Mouse (Mus musculus) forebrain, embryonic 11.5 days (tissue): ENCODE results near the gene Palld. TPM values are rescaled to one million over a fixed set of nuclear protein-coding genes. Genes with fewer than 3 reads are reported as not detected.

ENCODE experiments used
- ATAC-seq: fragments of 200-750 bp; cut with Nextera tagmentation; replicated peaks from 2 replicates; pipeline ENCODE4 v1.8.0; 2017; ENCODE audit warnings: moderate TSS enrichment; ENCODE audit not compliant: low FRiP score
- DNase-seq: peaks from one replicate; pipeline ENCODE4 v3.0.0-alpha.2; 2017; ENCODE audit warnings: low spot score
- H3K27ac ChIP-seq: fragments of 300-500 bp; sonication (generic); 2 replicates; pipeline ENCODE4 v1.5.1; 2014; ENCODE audit warnings: low read depth, low read length
- H3K27me3 ChIP-seq: fragments of 300-500 bp; sonication (generic); 2 replicates; pipeline ENCODE4 v1.6.1; 2014; ENCODE audit warnings: mild to moderate bottlenecking, low read length, mixed read lengths; ENCODE audit not compliant: control insufficient read depth, insufficient read depth
- H3K36me3 ChIP-seq: fragments of 300-500 bp; sonication (generic); 2 replicates; pipeline ENCODE4 v1.6.1; 2014; ENCODE audit warnings: mild to moderate bottlenecking, low read length, moderate library complexity, mixed read lengths; ENCODE audit not compliant: control insufficient read depth, insufficient read depth
- H3K4me1 ChIP-seq: fragments of 300-500 bp; sonication (generic); replicated peaks from 2 replicates; pipeline ENCODE4 v1.6.1; 2014; ENCODE audit warnings: low read length, mixed read lengths; ENCODE audit not compliant: control insufficient read depth, insufficient read depth
- H3K4me2 ChIP-seq: fragments of 300-500 bp; sonication (generic); 2 replicates; pipeline ENCODE4 v1.6.1; 2014; ENCODE audit warnings: low read depth, mild to moderate bottlenecking, low read length, moderate library complexity, mixed read lengths; ENCODE audit not compliant: severe bottlenecking
- H3K4me3 ChIP-seq: fragments of 300-500 bp; sonication (generic); 2 replicates; pipeline ENCODE4 v1.5.1; 2014; ENCODE audit warnings: low read depth, low read length
- H3K9ac ChIP-seq: fragments of 300-500 bp; sonication (generic); 2 replicates; pipeline ENCODE4 v1.6.1; 2014; ENCODE audit warnings: low read length
- H3K9me3 ChIP-seq: fragments of 300-500 bp; sonication (generic); 2 replicates; pipeline ENCODE4 v1.6.1; 2016; ENCODE audit warnings: low read length, mixed read lengths; ENCODE audit not compliant: control insufficient read depth
- WGBS: fragments of 180-500 bp; shearing (Covaris S2); extraction: QIAGEN DNeasy Blood & Tissue Kit; methylation state at CpG from one replicate; pipeline ENCODE4 v1.1.7; 2014; 5-methylcytosine and 5-hydroxymethylcytosine counted together
- polyA plus RNA-seq: library from polyadenylated mRNA; unstranded; fragments of >200 nt; fragmentation: Nextera tagmentation; extraction: Ambion mirVana; gene quantifications from 2 replicates; pipeline ENCODE4 v1.2.1, GENCODE M21; 2014

Gene Palld
- polyA plus RNA-seq, 1 experiment from 2014 or later: 56.7 TPM

DNA sequence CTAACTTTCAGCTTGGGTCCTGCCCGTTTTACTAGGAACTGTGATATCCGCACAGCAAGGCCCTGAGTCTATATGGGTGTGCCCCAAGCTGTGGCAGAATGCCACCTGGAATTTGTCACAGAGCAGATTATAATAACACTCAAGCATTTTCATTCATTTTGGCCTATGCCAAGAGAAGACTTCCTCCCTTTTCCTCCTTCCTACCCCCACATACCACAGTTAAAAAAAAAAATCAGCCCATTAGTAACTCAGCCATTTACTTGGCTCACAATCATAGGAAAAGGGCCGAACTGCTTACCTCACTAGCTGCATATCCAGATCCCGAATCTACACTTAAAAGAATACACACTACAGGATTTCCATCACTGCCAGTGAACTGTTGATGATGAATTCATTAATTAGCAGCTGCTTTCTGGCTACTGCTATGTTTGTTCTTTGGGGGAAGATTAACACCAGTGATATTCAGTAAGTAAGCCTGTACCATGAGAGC, 260.1 kb downstream of the Palld start:
- no peak for ATAC-seq
- WGBS: 80% methylated on average over 4 of the region's 4 CpGs
- DNase-seq: no peak

DNA sequence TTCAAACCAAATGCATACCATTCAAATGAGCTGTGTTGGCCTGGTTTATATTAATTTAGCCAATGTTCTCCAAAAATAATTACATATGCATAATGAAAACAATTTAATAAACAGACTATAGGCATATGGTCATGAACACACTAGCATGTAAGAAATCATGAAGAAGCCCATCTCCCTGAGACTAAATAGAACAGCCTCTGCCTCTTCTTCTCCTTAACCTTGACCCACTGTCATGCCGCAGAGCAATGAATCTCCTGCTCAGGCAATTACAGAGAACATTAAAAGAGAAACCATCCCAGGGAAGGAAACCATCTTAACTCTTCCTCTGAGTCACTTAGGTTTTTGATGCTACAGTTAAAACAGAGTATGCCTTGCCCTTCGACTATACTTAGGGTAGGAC, 262.9 kb downstream of the Palld start:
- ATAC-seq (no peak), DNase-seq (no peak)
- Histone ChIP-seq H3K9me3 (no peaks in the 10 kb centered on the region), H3K4me1 (no peaks in the 10 kb centered on the region), H3K4me2 (no peak overlapping the region), H3K27me3 (no peaks in the 10 kb centered on the region), H3K36me3 (no peaks in the 10 kb centered on the region), H3K4me3 (no peak overlapping the region), H3K9ac (no peak overlapping the region), H3K27ac (no peak overlapping the region)
- WGBS: 87% methylated on average over 2 of the region's 2 CpGs

More for the DNA sequence above, 260.1 kb downstream of the Palld start:
- Histone ChIP-seq H3K4me1 (no peaks in the 10 kb centered on the region), H3K27ac (no peak overlapping the region), H3K9ac (no peak overlapping the region), H3K4me2 (no peak overlapping the region), H3K36me3 (no peaks in the 10 kb centered on the region), H3K4me3 (no peak overlapping the region), H3K27me3 (no peaks in the 10 kb centered on the region), H3K9me3 (no peaks in the 10 kb centered on the region)

DNA sequence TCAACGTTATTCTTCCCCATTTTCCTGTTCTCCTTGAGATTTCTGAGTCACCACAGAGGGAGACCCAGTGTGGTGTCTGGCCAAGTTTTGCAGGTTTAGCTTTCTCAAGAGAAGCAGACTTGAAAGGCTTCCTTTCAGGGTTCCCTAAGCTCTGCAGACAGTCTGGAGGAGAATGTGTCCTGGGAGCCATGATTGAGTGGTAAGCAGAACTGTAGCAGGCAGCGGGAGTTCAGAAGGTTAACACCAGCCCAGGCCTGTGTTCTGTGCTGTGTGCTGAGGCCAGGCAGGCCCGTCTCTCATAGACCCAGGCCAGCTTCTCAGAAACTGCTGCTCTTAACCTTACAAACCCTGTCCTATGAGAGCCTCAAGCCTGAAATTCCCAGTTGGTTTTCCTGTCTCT, 263.5 kb downstream of the Palld start:
- no peaks in the 10 kb centered on the region for H3K27me3 ChIP-seq
- H3K4me2 ChIP-seq: no peak overlapping the region
- DNase-seq (peak; percentile 18), ATAC-seq (no peak)
- H3K4me1 ChIP-seq: no peaks in the 10 kb centered on the region
- no peak overlapping the region for H3K4me3 ChIP-seq
- WGBS: 79% methylated on average over 3 of the region's 3 CpGs
- no peak overlapping the region for H3K9ac ChIP-seq
- no peaks in the 10 kb centered on the region for H3K9me3 ChIP-seq
- H3K27ac ChIP-seq: no peak overlapping the region
- H3K36me3 ChIP-seq: no peaks in the 10 kb centered on the region

DNA sequence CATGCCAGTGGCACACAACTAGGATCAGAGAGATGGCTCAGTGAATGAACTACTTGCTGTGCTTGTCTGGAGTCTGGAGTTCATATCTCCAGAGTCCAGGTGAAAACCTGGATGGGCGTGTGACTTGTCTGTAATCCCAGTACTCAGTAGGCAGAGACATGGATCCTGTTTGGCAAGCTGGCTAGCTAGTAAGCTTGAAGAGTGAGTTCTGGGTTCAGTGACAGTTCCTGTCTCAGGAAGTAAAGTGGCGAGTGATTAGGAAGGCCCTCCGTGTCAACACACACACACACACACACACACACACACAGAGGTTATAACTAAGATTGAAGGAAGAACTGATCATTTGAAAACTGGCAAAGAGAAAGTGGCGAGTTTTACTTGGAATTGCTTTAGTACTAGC, 264.8 kb downstream of the Palld start:
- 87% methylated on average over 4 of the region's 4 CpGs for WGBS
- no peaks in the 10 kb centered on the region for H3K27me3 ChIP-seq
- no peaks in the 10 kb centered on the region for H3K36me3 ChIP-seq
- H3K4me2 ChIP-seq: no peak overlapping the region
- ATAC-seq: no peak
- H3K4me3 ChIP-seq: no peak overlapping the region
- peak; percentile 30 for DNase-seq
- H3K9me3 ChIP-seq: no peaks in the 10 kb centered on the region
- no peaks in the 10 kb centered on the region for H3K4me1 ChIP-seq
- H3K27ac ChIP-seq: no peak overlapping the region
- no peak overlapping the region for H3K9ac ChIP-seq

DNA sequence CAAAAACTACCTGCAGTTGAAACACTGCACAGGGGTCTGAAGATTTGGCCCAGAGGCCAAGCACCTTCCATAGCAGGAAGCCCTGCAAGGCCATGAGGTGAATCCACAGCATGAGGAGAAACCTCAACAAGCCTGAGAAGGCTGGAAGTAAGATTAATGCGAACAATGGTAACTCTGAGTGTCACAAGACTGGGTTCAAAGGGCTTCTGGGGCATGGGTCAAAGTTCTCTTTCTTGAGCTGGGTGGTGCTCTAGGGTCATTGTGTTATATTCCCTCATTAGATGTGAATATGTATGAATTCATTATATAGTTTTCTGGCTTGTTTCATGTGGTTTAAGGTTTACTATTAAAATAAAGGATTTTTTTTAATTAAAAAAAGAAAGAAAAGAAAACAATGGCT, 267.7 kb downstream of the Palld start:
- ATAC-seq (no peak), DNase-seq (peak; percentile 30)
- no peaks in the 10 kb centered on the region for H3K4me1 ChIP-seq
- 52% methylated on average over 1 of the region's 1 CpGs for WGBS
- no peak overlapping the region for H3K4me3 ChIP-seq
- no peaks in the 10 kb centered on the region for H3K36me3 ChIP-seq
- H3K9ac ChIP-seq: no peak overlapping the region
- no peaks in the 10 kb centered on the region for H3K27me3 ChIP-seq
- no peaks in the 10 kb centered on the region for H3K9me3 ChIP-seq
- no peak overlapping the region for H3K4me2 ChIP-seq
- H3K27ac ChIP-seq: no peak overlapping the region

DNA sequence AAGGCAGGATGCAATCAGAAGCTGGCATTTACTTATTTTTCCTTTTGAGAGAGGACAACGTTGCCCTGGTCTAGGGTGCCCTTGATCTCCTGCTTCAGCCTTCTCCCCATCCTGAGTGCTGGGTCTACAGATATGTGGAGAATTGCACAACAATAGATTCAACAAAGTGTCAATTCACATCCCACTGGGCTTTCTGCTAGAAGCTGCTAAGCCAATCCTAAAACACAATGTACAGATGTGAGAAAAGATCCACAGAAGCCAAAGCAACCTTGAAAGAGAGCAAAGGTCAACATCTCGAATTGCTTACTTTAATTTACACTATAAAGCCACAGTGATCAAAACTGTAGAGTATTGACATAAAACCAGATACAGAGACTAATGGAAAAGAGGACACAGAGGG, 270.2 kb downstream of the Palld start:
- Histone ChIP-seq H3K9ac (no peak overlapping the region), H3K4me2 (no peak overlapping the region), H3K4me3 (no peak overlapping the region), H3K27me3 (no peaks in the 10 kb centered on the region), H3K9me3 (no peaks in the 10 kb centered on the region), H3K36me3 (no peaks in the 10 kb centered on the region), H3K27ac (no peak overlapping the region), H3K4me1 (no peaks in the 10 kb centered on the region)
- ATAC-seq: no peak
- peak; percentile 27 for DNase-seq
- 63% methylated on average over 2 of the region's 2 CpGs for WGBS

DNA sequence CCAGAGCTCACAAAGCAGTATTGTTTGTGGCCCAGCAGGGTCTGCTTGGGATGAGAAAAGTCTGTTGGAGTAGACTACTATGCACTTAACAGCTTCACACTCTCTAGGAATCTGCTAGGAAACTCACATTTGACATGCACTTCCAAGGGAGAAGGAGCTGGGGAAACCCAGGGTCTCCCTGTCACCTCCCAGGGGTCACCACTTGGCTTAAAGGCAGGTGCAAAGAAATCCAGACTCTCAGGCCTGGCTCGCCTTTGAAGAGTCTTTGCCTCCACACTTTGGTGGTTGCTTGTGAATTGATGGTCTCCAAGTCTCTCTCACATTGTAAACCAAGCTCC, 272.9 kb downstream of the Palld start:
- Histone ChIP-seq H3K4me1 (no peaks in the 10 kb centered on the region), H3K9me3 (no peaks in the 10 kb centered on the region), H3K36me3 (no peaks in the 10 kb centered on the region), H3K27ac (no peak overlapping the region), H3K4me3 (no peak overlapping the region), H3K9ac (no peak overlapping the region), H3K27me3 (no peaks in the 10 kb centered on the region), H3K4me2 (no peak overlapping the region)
- ATAC-seq: peak; percentile 45
- WGBS: 33% methylated on average over 1 of the region's 1 CpGs
- peak; percentile 46 for DNase-seq

DNA sequence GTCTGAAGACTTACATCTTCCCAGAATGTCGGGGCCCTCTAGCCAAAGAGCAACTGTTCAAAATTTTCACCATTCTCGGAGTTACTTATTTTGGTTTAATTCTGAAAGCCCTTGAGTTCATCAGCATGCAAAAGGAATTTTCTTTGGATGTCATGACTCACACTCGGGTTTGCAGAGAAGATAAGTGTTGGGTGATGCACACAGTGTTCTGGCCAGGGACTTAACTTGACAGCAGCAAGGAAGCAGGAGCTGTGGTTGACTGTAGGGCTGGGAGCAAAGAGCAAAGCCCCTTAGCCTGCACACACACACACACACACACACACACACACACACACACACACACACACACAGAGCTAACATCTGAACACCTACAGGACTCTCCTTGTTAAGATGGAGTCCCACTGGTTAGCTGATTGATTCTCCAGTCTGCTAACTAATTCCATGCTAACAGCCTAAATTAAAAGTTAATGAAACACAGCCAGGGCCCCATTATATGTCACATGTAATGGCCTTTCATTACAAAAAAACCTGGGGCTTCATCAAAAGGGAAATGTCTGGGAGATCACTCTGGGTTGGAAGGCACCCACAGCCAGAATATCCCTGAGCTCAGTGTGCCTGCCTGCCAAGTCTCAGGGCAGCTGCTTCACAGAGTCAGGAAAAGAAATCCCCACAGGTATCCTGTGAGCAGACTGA, 273.4 kb downstream of the Palld start:
- peak; percentile 47 for DNase-seq
- Histone ChIP-seq H3K9me3 (no peaks in the 10 kb centered on the region), H3K4me2 (no peak overlapping the region), H3K4me1 (no peaks in the 10 kb centered on the region; the same call in 1 of the 2 replicates), H3K36me3 (no peaks in the 10 kb centered on the region), H3K27ac (no peak overlapping the region), H3K27me3 (no peaks in the 10 kb centered on the region), H3K9ac (no peak overlapping the region), H3K4me3 (no peak overlapping the region)
- ATAC-seq: peak; percentile 57
- WGBS: 68% methylated on average over 3 of the region's 3 CpGs

DNA sequence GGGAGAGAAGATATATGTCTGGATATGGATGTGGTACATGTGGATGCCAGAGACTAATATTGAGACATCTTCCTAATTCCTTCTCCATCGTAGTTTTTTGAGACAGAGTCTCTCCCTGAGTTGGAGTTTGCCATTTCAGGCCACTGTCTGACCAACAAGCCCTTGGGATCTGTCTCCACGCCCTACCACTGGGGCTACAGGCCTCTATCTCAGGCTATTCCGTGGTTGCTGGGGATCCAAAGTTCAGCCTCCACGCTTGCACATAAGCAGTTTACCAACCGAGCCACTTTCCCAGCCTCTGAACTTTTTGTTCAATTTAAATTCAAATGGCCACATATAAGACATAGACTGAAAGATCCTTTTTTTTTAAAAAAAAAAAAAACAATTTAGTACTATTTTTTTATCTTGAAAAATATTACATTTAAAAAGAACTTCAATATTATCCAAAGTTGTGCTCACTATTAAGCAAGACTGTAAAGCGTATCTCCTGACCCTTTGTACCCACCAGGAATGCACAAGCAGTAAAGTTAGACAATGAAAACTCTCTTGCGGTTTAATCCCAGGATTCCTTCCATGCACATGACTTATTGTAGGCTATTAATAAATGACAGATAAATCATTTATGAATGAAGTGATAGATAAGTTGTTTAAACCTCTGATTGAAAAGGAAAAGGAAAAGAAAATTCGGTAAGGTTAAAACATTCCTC, 276.1 kb downstream of the Palld start:
- ATAC-seq: no peak
- no peak overlapping the region for H3K4me3 ChIP-seq
- WGBS: 94% methylated on average over 8 of the region's 8 CpGs
- no peaks in the 10 kb centered on the region for H3K27me3 ChIP-seq
- H3K4me1 ChIP-seq: peaks cover 6% of the 10 kb centered on the region; the same call in 1 of the 2 replicates
- no peak overlapping the region for H3K4me2 ChIP-seq
- peak; percentile 18 for DNase-seq
- no peaks in the 10 kb centered on the region for H3K9me3 ChIP-seq
- H3K36me3 ChIP-seq: no peaks in the 10 kb centered on the region
- H3K27ac ChIP-seq: no peak overlapping the region
- no peak overlapping the region for H3K9ac ChIP-seq
